Mouse (Mus musculus): ENCODE measurements around the gene Serpina3j. TPM values are rescaled to one million over a fixed set of nuclear protein-coding genes. Genes with fewer than 3 reads are reported as not detected.
"Not testable (repeated sequence)": the region's sequence is repeated elsewhere in the genome, so short reads cannot be mapped to it uniquely, and the experiment has no call there.

The Serpina3j gene
- polyA plus RNA-seq, 2 experiments: 0.36 to 0.72 TPM

DNA sequence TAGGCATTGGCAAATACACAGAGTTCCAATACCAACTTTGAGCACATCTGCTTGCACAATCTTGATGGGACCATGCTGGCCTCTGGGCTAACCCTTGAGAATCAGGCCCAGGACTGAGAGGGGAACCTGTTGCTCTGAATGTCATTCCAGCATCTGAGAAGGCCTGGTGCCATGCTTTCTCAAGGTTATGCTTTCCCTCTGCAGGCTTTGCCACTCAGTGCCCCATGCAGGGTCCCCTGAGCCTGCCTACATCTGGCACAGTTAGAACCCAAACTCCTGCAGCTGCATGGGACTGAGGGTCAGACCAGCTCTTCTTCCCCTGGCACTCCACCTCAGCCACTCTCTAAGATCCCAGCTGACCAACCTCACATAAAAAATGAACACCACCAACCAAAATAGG lies 31.4 kb downstream of the Serpina3j start:
- no peak overlapping the region for H3K4me2 ChIP-seq (replicated peaks; ENCODE audit: low read depth, low read length, severe bottlenecking)
- H3K9me3 ChIP-seq (ENCODE audit: control insufficient read depth, low read length): no peaks in the 10 kb centered on the region
- ATAC-seq (ENCODE audit: low FRiP score, low read depth) (no peak), DNase-seq (ENCODE audit: low spot score) (no peak)
- no peaks in the 10 kb centered on the region for H3K36me3 ChIP-seq (ENCODE audit: control insufficient read depth, insufficient read depth, low read length)
- no peak overlapping the region for H3K4me3 ChIP-seq (replicated peaks; ENCODE audit: low read length)
- no peaks in the 10 kb centered on the region for H3K4me1 ChIP-seq (ENCODE audit: control insufficient read depth, insufficient read depth, low read length)
- no peak for TF ChIP-seq POLR2A (IDR thresholded peaks at IDR 0.05; ENCODE audit: borderline replicate concordance, extremely low read depth, insufficient read depth, insufficient read length)
- no peaks in the 10 kb centered on the region for H3K27me3 ChIP-seq (ENCODE audit: control insufficient read depth, insufficient read depth, low read length)
- no peak overlapping the region for H3K9ac ChIP-seq (ENCODE audit: low read depth, low read length, severe bottlenecking)
- H3K27ac ChIP-seq (replicated peaks; ENCODE audit: low read depth, low read length): no peak overlapping the region

DNA sequence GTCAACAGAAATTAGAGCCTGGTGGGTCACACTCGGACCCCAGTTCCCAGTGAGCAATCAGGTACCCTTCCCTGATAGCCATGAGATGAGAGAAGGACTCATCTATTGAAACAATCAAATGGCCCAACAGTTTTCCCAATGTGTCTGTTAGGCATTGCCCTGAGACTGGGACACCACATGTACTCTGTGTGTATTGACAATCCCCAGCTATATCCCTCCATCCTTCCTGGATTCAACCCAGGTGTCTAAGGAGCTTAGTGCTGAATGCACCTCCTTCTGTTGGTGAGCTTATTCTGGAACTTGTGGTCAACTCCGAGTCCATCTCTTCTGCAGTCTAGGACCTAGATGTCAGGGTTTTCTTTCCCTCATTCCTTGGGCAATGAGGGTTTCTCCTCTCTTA lies 32.7 kb downstream of the Serpina3j start:
- Histone ChIP-seq H3K27me3 (ENCODE audit: control insufficient read depth, insufficient read depth, low read length) (no peaks in the 10 kb centered on the region), H3K27ac (replicated peaks; ENCODE audit: low read depth, low read length) (no peak overlapping the region), H3K36me3 (ENCODE audit: control insufficient read depth, insufficient read depth, low read length) (no peaks in the 10 kb centered on the region), H3K9me3 (ENCODE audit: control insufficient read depth, low read length) (no peaks in the 10 kb centered on the region), H3K4me1 (ENCODE audit: control insufficient read depth, insufficient read depth, low read length) (no peaks in the 10 kb centered on the region), H3K4me3 (replicated peaks; ENCODE audit: low read length) (no peak overlapping the region), H3K9ac (ENCODE audit: low read depth, low read length, severe bottlenecking) (no peak overlapping the region), H3K4me2 (replicated peaks; ENCODE audit: low read depth, low read length, severe bottlenecking) (no peak overlapping the region)
- 79% methylated on average over 2 of the region's 2 CpGs for WGBS
- DNase-seq (ENCODE audit: low spot score) (no peak), ATAC-seq (ENCODE audit: low FRiP score, low read depth) (no peak)
- TF ChIP-seq POLR2A (IDR thresholded peaks at IDR 0.05; ENCODE audit: borderline replicate concordance, extremely low read depth, insufficient read depth, insufficient read length): no peak

DNA sequence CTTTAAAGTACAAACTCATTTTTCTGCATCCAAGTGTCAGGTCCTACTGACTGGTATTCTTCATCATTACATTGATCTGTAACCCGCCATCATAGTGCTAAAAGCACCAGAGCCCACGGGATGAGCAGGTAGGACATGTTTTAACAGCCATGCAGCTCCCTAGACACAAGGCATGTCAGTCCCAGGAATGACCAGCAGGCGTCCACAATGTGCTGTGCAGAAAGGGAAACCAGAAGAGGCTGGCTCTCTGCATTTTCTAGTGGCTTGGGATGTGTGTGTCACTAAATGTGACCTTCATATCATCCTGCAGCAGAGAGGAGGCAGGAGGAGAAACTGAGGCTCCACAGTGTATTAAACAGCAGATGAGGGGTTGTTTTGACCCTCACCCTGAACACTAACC lies 37.5 kb downstream of the Serpina3j start:
- WGBS: 32% methylated on average over 3 of the region's 3 CpGs
- H3K27ac ChIP-seq (replicated peaks; ENCODE audit: low read depth, low read length); ATAC-seq (ENCODE audit: low FRiP score, low read depth): not testable (repeated sequence)

DNA sequence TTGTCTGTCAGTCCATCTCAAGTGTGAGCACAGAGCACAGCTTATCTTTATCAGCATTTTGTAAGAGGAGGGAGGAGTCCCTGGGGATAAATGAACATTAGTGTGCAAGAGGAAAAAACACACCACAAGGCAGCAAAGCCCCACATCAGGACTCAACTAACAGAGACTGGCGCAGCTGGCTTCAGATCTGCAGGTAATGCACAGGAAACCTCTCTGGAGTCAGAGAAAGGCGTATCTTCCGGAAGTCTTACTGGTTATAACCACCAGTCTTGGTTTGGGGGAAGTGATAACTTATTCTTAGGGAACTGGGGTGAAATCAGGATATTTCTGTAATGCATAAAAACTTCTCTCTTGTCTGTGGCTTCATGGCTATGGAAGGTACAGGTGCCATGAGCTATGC lies 41.7 kb downstream of the Serpina3j start:
- H3K4me2 ChIP-seq (replicated peaks; ENCODE audit: low read depth, low read length, severe bottlenecking): no peak overlapping the region
- ATAC-seq (ENCODE audit: low FRiP score, low read depth): no peak
- no peaks in the 10 kb centered on the region for H3K36me3 ChIP-seq (ENCODE audit: control insufficient read depth, insufficient read depth, low read length)
- H3K9ac ChIP-seq (ENCODE audit: low read depth, low read length, severe bottlenecking): no peak overlapping the region
- no peak for TF ChIP-seq POLR2A (IDR thresholded peaks at IDR 0.05; ENCODE audit: borderline replicate concordance, extremely low read depth, insufficient read depth, insufficient read length)
- H3K9me3 ChIP-seq (ENCODE audit: control insufficient read depth, low read length): no peaks in the 10 kb centered on the region
- DNase-seq (ENCODE audit: low spot score): no peak
- 80% methylated on average over 3 of the region's 3 CpGs for WGBS
- H3K4me3 ChIP-seq (replicated peaks; ENCODE audit: low read length): no peak overlapping the region
- no peak overlapping the region for H3K27ac ChIP-seq (replicated peaks; ENCODE audit: low read depth, low read length)
- H3K27me3 ChIP-seq (ENCODE audit: control insufficient read depth, insufficient read depth, low read length): no peaks in the 10 kb centered on the region
- no peaks in the 10 kb centered on the region for H3K4me1 ChIP-seq (ENCODE audit: control insufficient read depth, insufficient read depth, low read length)

More for the DNA sequence above, 37.5 kb downstream of the Serpina3j start:
- H3K36me3 ChIP-seq (ENCODE audit: control insufficient read depth, insufficient read depth, low read length); H3K4me3 ChIP-seq (replicated peaks; ENCODE audit: low read length); DNase-seq (ENCODE audit: low spot score); H3K27me3 ChIP-seq (ENCODE audit: control insufficient read depth, insufficient read depth, low read length); H3K9me3 ChIP-seq (ENCODE audit: control insufficient read depth, low read length); H3K4me2 ChIP-seq (replicated peaks; ENCODE audit: low read depth, low read length, severe bottlenecking); H3K9ac ChIP-seq (ENCODE audit: low read depth, low read length, severe bottlenecking); H3K4me1 ChIP-seq (ENCODE audit: control insufficient read depth, insufficient read depth, low read length): not testable (repeated sequence)

DNA sequence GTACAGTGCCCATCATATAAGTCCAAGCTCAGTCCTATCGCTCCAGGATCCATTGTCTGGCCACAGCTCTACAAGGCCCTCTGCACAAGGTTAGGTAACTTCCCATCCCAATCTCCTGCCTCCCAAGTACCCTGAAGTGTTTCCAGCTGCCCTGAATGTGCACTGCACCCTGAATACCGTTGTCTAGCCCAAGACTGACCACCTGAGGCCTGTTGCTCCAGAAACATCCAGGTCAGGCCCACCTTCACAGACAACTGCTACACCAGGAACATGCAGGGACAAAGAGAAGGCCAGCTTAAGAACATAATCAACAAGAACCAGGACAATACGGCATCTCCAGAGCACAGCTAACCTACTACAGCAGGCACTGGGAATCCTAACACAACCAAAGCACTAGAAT lies 55.6 kb downstream of the Serpina3j start:
- Histone ChIP-seq H3K27ac (replicated peaks; ENCODE audit: low read depth, low read length) (no peak overlapping the region), H3K9me3 (ENCODE audit: control insufficient read depth, low read length) (no peaks in the 10 kb centered on the region), H3K27me3 (ENCODE audit: control insufficient read depth, insufficient read depth, low read length) (no peaks in the 10 kb centered on the region), H3K4me3 (replicated peaks; ENCODE audit: low read length) (no peak overlapping the region), H3K36me3 (ENCODE audit: control insufficient read depth, insufficient read depth, low read length) (no peaks in the 10 kb centered on the region), H3K9ac (ENCODE audit: low read depth, low read length, severe bottlenecking) (no peak overlapping the region), H3K4me1 (ENCODE audit: control insufficient read depth, insufficient read depth, low read length) (no peaks in the 10 kb centered on the region), H3K4me2 (replicated peaks; ENCODE audit: low read depth, low read length, severe bottlenecking) (no peak overlapping the region)
- no peak for ATAC-seq (ENCODE audit: low FRiP score, low read depth)
- DNase-seq (ENCODE audit: low spot score): no peak
- 89% methylated on average over 3 of the region's 3 CpGs for WGBS
- TF ChIP-seq POLR2A (IDR thresholded peaks at IDR 0.05; ENCODE audit: borderline replicate concordance, extremely low read depth, insufficient read depth, insufficient read length): no peak

Other genes with a start within 250 kb of the Serpina3j start
- gene Serpina5, start 213.4 kb upstream of the Serpina3j start, polyA plus RNA-seq (2012; rRNA removed): 0.05 TPM in 1 of 2 replicates, not detected in the other
- gene Serpina5, start 213.4 kb upstream of the Serpina3j start, polyA plus RNA-seq (2014; fragmentation: Nextera tagmentation; extraction: Ambion mirVana): not detected in 2 replicates
- not detected in 2 replicates for gene Serpina3a, start 201.8 kb upstream of the Serpina3j start, polyA plus RNA-seq (2012; rRNA removed)
- not detected in 2 replicates for gene Serpina3a, start 201.8 kb upstream of the Serpina3j start, polyA plus RNA-seq (2014; fragmentation: Nextera tagmentation; extraction: Ambion mirVana)
- gene Serpina3b, start 186.6 kb upstream of the Serpina3j start, polyA plus RNA-seq (2012; rRNA removed): 0.06 TPM in 1 of 2 replicates, not detected in the other
- gene Serpina3b, start 186.6 kb upstream of the Serpina3j start, polyA plus RNA-seq (2014; fragmentation: Nextera tagmentation; extraction: Ambion mirVana): 0.45 TPM in 1 of 2 replicates, not detected in the other
- 0.09 TPM in 1 of 2 replicates, not detected in the other for gene Serpina3c, start 160.7 kb upstream of the Serpina3j start, polyA plus RNA-seq (2012; rRNA removed)
- gene Serpina3c, start 160.7 kb upstream of the Serpina3j start, polyA plus RNA-seq (2014; fragmentation: Nextera tagmentation; extraction: Ambion mirVana): not detected in 2 replicates
- 0.05 TPM in 1 of 2 replicates, not detected in the other for gene Serpina3f, start 100.0 kb upstream of the Serpina3j start, polyA plus RNA-seq (2012; rRNA removed)
- gene Serpina3f, start 100.0 kb upstream of the Serpina3j start, polyA plus RNA-seq (2014; fragmentation: Nextera tagmentation; extraction: Ambion mirVana): not detected in 2 replicates
- gene Serpina3g, start 78.3 kb upstream of the Serpina3j start, polyA plus RNA-seq (2012; rRNA removed): 0.82 and 1.1 TPM in 2 replicates
- gene Serpina3g, start 78.3 kb upstream of the Serpina3j start, polyA plus RNA-seq (2014; fragmentation: Nextera tagmentation; extraction: Ambion mirVana): 0.87 and 1.1 TPM in 2 replicates
- gene Serpina3i, start 51.4 kb upstream of the Serpina3j start, polyA plus RNA-seq (2012; rRNA removed): 0.27 and 0.55 TPM in 2 replicates
- gene Serpina3i, start 51.4 kb upstream of the Serpina3j start, polyA plus RNA-seq (2014; fragmentation: Nextera tagmentation; extraction: Ambion mirVana): 0.69 and 1.4 TPM in 2 replicates
- gene Serpina3k, start 23.9 kb downstream of the Serpina3j start, polyA plus RNA-seq (2012; rRNA removed): not detected in 2 replicates
- not detected in 2 replicates for gene Serpina3k, start 23.9 kb downstream of the Serpina3j start, polyA plus RNA-seq (2014; fragmentation: Nextera tagmentation; extraction: Ambion mirVana)
- gene Serpina3m, start 23.9 kb downstream of the Serpina3j start, polyA plus RNA-seq (2012; rRNA removed): not detected in 2 replicates
- gene Serpina3m, start 23.9 kb downstream of the Serpina3j start, polyA plus RNA-seq (2014; fragmentation: Nextera tagmentation; extraction: Ambion mirVana): not detected in 2 replicates
- gene Serpina3n, start 92.2 kb downstream of the Serpina3j start, polyA plus RNA-seq (2012; rRNA removed): 7.4 and 9.1 TPM in 2 replicates
- 0.70 and 0.87 TPM in 2 replicates for gene Serpina3n, start 92.2 kb downstream of the Serpina3j start, polyA plus RNA-seq (2014; fragmentation: Nextera tagmentation; extraction: Ambion mirVana)
- gene Gsc, start 158.8 kb downstream of the Serpina3j start, polyA plus RNA-seq (2012; rRNA removed): 17.7 and 26.3 TPM in 2 replicates
- 9.7 and 11.3 TPM in 2 replicates for gene Gsc, start 158.8 kb downstream of the Serpina3j start, polyA plus RNA-seq (2014; fragmentation: Nextera tagmentation; extraction: Ambion mirVana)